Mouse (Mus musculus) leukemia stem cell, adult 10-12 weeks (primary cell): ENCODE data around the gene Msmo1. TPM values are rescaled to one million over a fixed set of nuclear protein-coding genes. Genes with fewer than 3 reads are reported as not detected.

ENCODE experiments used
- polyA plus RNA-seq: library from polyadenylated mRNA; stranded (reverse); fragments of >175 nt; gene quantifications from 2 replicates; pipeline ENCODE4 v1.2.3, GENCODE M21; 2012; ENCODE audit warnings: low replicate concordance

The Msmo1 gene
- 0.33 and 1.1 TPM in 2 replicates for polyA plus RNA-seq

GRCm38 (mm10) chr8:64733271-64733943, at the start of gene Msmo1:
Msmo1 (minus strand) TSS chr8:64733792.

GRCm38 (mm10) chr8:64692651-64693201, 40.9 kb downstream of the Msmo1 start, which contains the start of gene Cpe:
Cpe (minus strand) TSS chr8:64693054.

Other genes starting within 250 kb of the Msmo1 start
- gene Cpe, start 40.7 kb downstream of the Msmo1 start, polyA plus RNA-seq = 0.14 TPM in 1 of 2 replicates, not detected in the other
- gene Klhl2, start 116.2 kb upstream of the Msmo1 start, polyA plus RNA-seq = 0.93 and 1.1 TPM in 2 replicates
- 35.5 and 37.8 TPM in 2 replicates for gene Tmem192, start 213.4 kb upstream of the Msmo1 start, polyA plus RNA-seq